Mouse (Mus musculus): ENCODE results near the gene Rpp21.

The Rpp21 gene

GRCm38 (mm10) chr17:36257969-36258368, at the start of gene Rpp21:
Rpp21 (minus strand) TSS chr17:36258069.
- no peak for DNase-seq (ENCODE audit: low read depth, low spot score)

- no peak for DNase-seq (ENCODE audit: low read depth, low spot score)
Measured at GRCm38 (mm10) chr17:36286390-36286789, 28.5 kb upstream of the Rpp21 start, which contains the start of gene H2-M10.2. H2-M10.2 (minus strand) TSS chr17:36286490.

- DNase-seq (ENCODE audit: low read depth, low spot score): no peak
Measured at GRCm38 (mm10) chr17:36281521-36282245, 23.8 kb upstream of the Rpp21 start.

- no peak for DNase-seq (ENCODE audit: low read depth, low spot score)
Measured at GRCm38 (mm10) chr17:36274776-36275175, 16.9 kb upstream of the Rpp21 start.

- DNase-seq (ENCODE audit: low read depth, low spot score): no peak
Measured at GRCm38 (mm10) chr17:36273796-36274195, 15.9 kb upstream of the Rpp21 start.

GRCm38 (mm10) chr17:36272643-36273366, 14.9 kb upstream of the Rpp21 start:
- no peak for DNase-seq (ENCODE audit: low read depth, low spot score)

GRCm38 (mm10) chr17:36271586-36272256, 13.9 kb upstream of the Rpp21 start, which contains the start of gene Trim39:
Trim39 (minus strand) TSS chr17:36272247.
- peak; percentile 63 for DNase-seq (ENCODE audit: low read depth, low spot score)

- DNase-seq (ENCODE audit: low read depth, low spot score): peak; percentile 82
Measured at GRCm38 (mm10) chr17:36270956-36271585, 13.2 kb upstream of the Rpp21 start.

GRCm38 (mm10) chr17:36265834-36266233, 8.0 kb upstream of the Rpp21 start:
- DNase-seq (ENCODE audit: low read depth, low spot score): no peak

- no peak for DNase-seq (ENCODE audit: low read depth, low spot score)
Measured at GRCm38 (mm10) chr17:36264273-36264925, 6.5 kb upstream of the Rpp21 start.

- no peak for DNase-seq (ENCODE audit: low read depth, low spot score)
Measured at GRCm38 (mm10) chr17:36261511-36262166, 3.8 kb upstream of the Rpp21 start.

GRCm38 (mm10) chr17:36257241-36257947, 475 bp downstream of the Rpp21 start:
- peak; percentile 52 for DNase-seq (ENCODE audit: low read depth, low spot score)

- DNase-seq (ENCODE audit: low read depth, low spot score): no peak
Measured at GRCm38 (mm10) chr17:36253087-36253600, 4.7 kb downstream of the Rpp21 start.

- DNase-seq (ENCODE audit: low read depth, low spot score): no peak
Measured at GRCm38 (mm10) chr17:36252250-36252876, 5.5 kb downstream of the Rpp21 start.

- no peak for DNase-seq (ENCODE audit: low read depth, low spot score)
Measured at GRCm38 (mm10) chr17:36248886-36249285, 9.0 kb downstream of the Rpp21 start.

GRCm38 (mm10) chr17:36245741-36246140, 12.1 kb downstream of the Rpp21 start:
- DNase-seq (ENCODE audit: low read depth, low spot score): no peak

GRCm38 (mm10) chr17:36244031-36244430, 13.8 kb downstream of the Rpp21 start:
- DNase-seq (ENCODE audit: low read depth, low spot score): no peak

- DNase-seq (ENCODE audit: low read depth, low spot score): no peak
Measured at GRCm38 (mm10) chr17:36240637-36241213, 17.1 kb downstream of the Rpp21 start.

- DNase-seq (ENCODE audit: low read depth, low spot score): no peak
Measured at GRCm38 (mm10) chr17:36237321-36237921, 20.4 kb downstream of the Rpp21 start.

Data from retina, adult 2 months (tissue).